Mouse (Mus musculus) limb, embryonic 14.5 days (tissue): ENCODE measurements around the gene Tas2r139. TPM values are rescaled to one million over a fixed set of nuclear protein-coding genes. Genes with fewer than 3 reads are reported as not detected.
"Not testable (repeated sequence)": the region's sequence is repeated elsewhere in the genome, so short reads cannot be mapped to it uniquely, and the experiment has no call there.

Source experiments
- ATAC-seq: fragments of 200-750 bp; cut with Nextera tagmentation; 2 replicates; pipeline ENCODE4 v1.8.0; 2017; ENCODE audit warnings: low read depth, moderate number of reproducible peaks, moderate TSS enrichment; ENCODE audit not compliant: low FRiP score
- DNase-seq: peaks from one replicate; pipeline ENCODE4 v3.0.0-alpha.2; 2015; ENCODE audit warnings: low spot score
- H3K27ac ChIP-seq: fragments of 300-500 bp; sonication (generic); replicated peaks from 2 replicates; pipeline ENCODE4 v1.5.1; 2014; ENCODE audit warnings: low read depth, mild to moderate bottlenecking, low read length, moderate library complexity, mixed read lengths
- H3K27me3 ChIP-seq: fragments of 300-500 bp; sonication (generic); 2 replicates; pipeline ENCODE4 v1.6.1; 2014; ENCODE audit warnings: low read length, mixed read lengths; ENCODE audit not compliant: control insufficient read depth, insufficient read depth
- H3K36me3 ChIP-seq: fragments of 300-500 bp; sonication (generic); 2 replicates; pipeline ENCODE4 v1.6.1; 2014; ENCODE audit warnings: mild to moderate bottlenecking, low read length, moderate library complexity, mixed read lengths; ENCODE audit not compliant: control insufficient read depth, insufficient read depth
- H3K4me1 ChIP-seq: fragments of 300-500 bp; sonication (generic); 2 replicates; pipeline ENCODE4 v1.6.1; 2014; ENCODE audit warnings: antibody characterized with exemption, low read length, mixed read lengths; ENCODE audit not compliant: control insufficient read depth, insufficient read depth
- H3K4me2 ChIP-seq: fragments of 300-500 bp; sonication (generic); replicated peaks from 2 replicates; pipeline ENCODE4 v1.6.1; 2014; ENCODE audit warnings: low read depth, mild to moderate bottlenecking, low read length, moderate library complexity; ENCODE audit not compliant: severe bottlenecking
- H3K4me3 ChIP-seq: fragments of 300-500 bp; sonication (generic); replicated peaks from 2 replicates; pipeline ENCODE4 v1.5.1; 2014; ENCODE audit warnings: low read length
- H3K9ac ChIP-seq: fragments of 300-500 bp; sonication (generic); 2 replicates; pipeline ENCODE4 v1.6.1; 2014; ENCODE audit warnings: mild to moderate bottlenecking, low read depth, low read length, moderate library complexity; ENCODE audit not compliant: severe bottlenecking
- H3K9me3 ChIP-seq: fragments of 300-500 bp; sonication (generic); 2 replicates; pipeline ENCODE4 v1.6.1; 2016; ENCODE audit warnings: low read length; ENCODE audit not compliant: control insufficient read depth
- POLR2A ChIP-seq: fragments of 200-500 bp; IDR thresholded peaks from 2 replicates; pipeline ENCODE4 v1.8.0; 2012; ENCODE audit warnings: inconsistent platforms, mild to moderate bottlenecking, moderate library complexity, borderline replicate concordance; ENCODE audit not compliant: insufficient read depth, insufficient read length; ENCODE audit errors: extremely low read depth
- WGBS: fragments of 180-500 bp; shearing (Covaris S2); extraction: QIAGEN DNeasy Blood & Tissue Kit; methylation state at CpG from one replicate; pipeline ENCODE4 v1.1.7; 2014; 5-methylcytosine and 5-hydroxymethylcytosine counted together
- polyA plus RNA-seq, 2 experiments: library from polyadenylated mRNA; depleted of rRNA in 1 of 2; stranded (reverse) in 1 of 2; unstranded in 1 of 2; fragments of >200 nt; fragmentation: Nextera tagmentation in 1 of 2; extraction: Ambion mirVana in 1 of 2; gene quantifications; 2 replicates each; pipeline versions ENCODE4 v1.2.1 to v1.2.3; 2012 to 2014

Gene Tas2r139
- polyA plus RNA-seq (2012; rRNA removed) (not detected in 2 replicates), polyA plus RNA-seq (2014; fragmentation: Nextera tagmentation; extraction: Ambion mirVana) (not detected in 2 replicates)

GRCm38 (mm10) chr6:42140636-42141035 is at the start of gene Tas2r139:
Tas2r139 (plus strand) TSS chr6:42140936.
- no peak within 1 kb of the TSS for H3K4me3 ChIP-seq

DNA sequence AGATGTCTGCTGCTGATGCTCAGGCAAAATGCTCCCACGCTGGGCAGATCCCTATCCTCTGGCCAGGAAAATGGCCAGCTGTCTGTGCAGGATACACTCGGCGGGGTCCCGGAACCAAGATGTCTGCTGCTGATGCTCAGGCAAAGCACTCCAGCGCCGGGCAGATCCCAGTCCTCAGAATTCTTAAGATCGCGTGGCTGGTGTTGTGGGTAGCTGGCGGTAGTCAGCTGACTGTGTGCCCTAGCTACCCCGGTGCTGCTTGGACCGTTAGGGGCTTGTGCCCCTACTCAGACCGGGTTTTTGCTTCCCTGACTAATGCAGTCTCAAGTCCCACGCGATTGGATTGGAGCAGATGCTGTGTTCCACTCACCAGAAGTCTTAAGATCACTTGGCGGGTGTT is 10.4 kb downstream of the Tas2r139 start:
- H3K36me3 ChIP-seq, H3K9ac ChIP-seq, DNase-seq, H3K4me3 ChIP-seq, H3K9me3 ChIP-seq, H3K4me1 ChIP-seq, H3K27ac ChIP-seq, H3K27me3 ChIP-seq, ATAC-seq, H3K4me2 ChIP-seq: not testable (repeated sequence)
- 67% methylated on average over 12 of the region's 15 CpGs for WGBS

More at GRCm38 (mm10) chr6:42140636-42141035, at the start of gene Tas2r139:
- no peak for ATAC-seq
- no peaks in the 10 kb centered on the region for H3K27me3 ChIP-seq
- H3K4me1 ChIP-seq, result no peaks in the 10 kb centered on the region
- no peak for TF ChIP-seq POLR2A
- no peaks in the 10 kb centered on the region for H3K36me3 ChIP-seq
- no peaks in the 10 kb centered on the region for H3K9me3 ChIP-seq
- WGBS, result 75% methylated on average over 3 of the region's 3 CpGs
- no peak within 1 kb of the TSS for H3K4me2 ChIP-seq
- no peak within 1 kb of the TSS for H3K27ac ChIP-seq
- no peak for DNase-seq
- H3K9ac ChIP-seq, result no peak within 1 kb of the TSS

DNA sequence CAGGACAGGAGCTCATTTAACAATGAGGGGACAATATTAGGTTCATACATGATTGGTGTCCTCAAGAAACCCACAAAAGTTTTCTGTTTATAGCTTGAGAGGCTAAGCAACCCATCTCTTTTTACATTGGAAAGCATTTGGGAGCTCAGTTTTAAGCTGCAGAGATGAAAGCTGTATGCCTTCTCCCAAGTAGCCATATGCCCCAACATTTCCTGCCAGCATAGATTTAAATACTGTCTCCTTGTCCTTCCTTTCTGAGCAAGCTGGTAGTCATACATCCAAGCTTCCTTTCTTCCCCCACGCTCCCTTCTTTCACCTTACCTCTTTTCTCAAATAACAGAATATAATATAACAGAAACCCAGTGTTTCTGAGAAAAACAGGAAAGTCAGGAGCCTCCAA is 41.7 kb downstream of the Tas2r139 start:
- no peak for DNase-seq
- Histone ChIP-seq H3K36me3 (no peaks in the 10 kb centered on the region), H3K4me3 (no peak overlapping the region), H3K27ac (no peak overlapping the region), H3K4me2 (no peak overlapping the region), H3K9ac (no peak overlapping the region), H3K9me3 (no peaks in the 10 kb centered on the region), H3K4me1 (no peaks in the 10 kb centered on the region), H3K27me3 (no peaks in the 10 kb centered on the region)
- ATAC-seq, result no peak
- TF ChIP-seq POLR2A, result no peak
- 61% methylated on average over 1 of the region's 1 CpGs for WGBS

GRCm38 (mm10) chr6:42186230-42186629 is 45.5 kb downstream of the Tas2r139 start:
- H3K4me1 ChIP-seq, result no peaks in the 10 kb centered on the region
- DNase-seq, result no peak
- no peak for TF ChIP-seq POLR2A
- no peak overlapping the region for H3K4me3 ChIP-seq
- no peaks in the 10 kb centered on the region for H3K9me3 ChIP-seq
- ATAC-seq, result no peak
- no peak overlapping the region for H3K27ac ChIP-seq
- H3K4me2 ChIP-seq, result no peak overlapping the region
- no peaks in the 10 kb centered on the region for H3K27me3 ChIP-seq
- no peaks in the 10 kb centered on the region for H3K36me3 ChIP-seq
- 51% methylated on average over 3 of the region's 3 CpGs for WGBS
- H3K9ac ChIP-seq, result no peak overlapping the region

Other genes starting within 250 kb of the Tas2r139 start
- gene Sval1, start 189.3 kb upstream of the Tas2r139 start, polyA plus RNA-seq (2012; rRNA removed), result not detected in 2 replicates
- gene Sval1, start 189.3 kb upstream of the Tas2r139 start, polyA plus RNA-seq (2014; fragmentation: Nextera tagmentation; extraction: Ambion mirVana), result not detected in 2 replicates
- gene Sval3, start 172.8 kb upstream of the Tas2r139 start, polyA plus RNA-seq (2012; rRNA removed), result not detected in 2 replicates
- not detected in 2 replicates for gene Sval3, start 172.8 kb upstream of the Tas2r139 start, polyA plus RNA-seq (2014; fragmentation: Nextera tagmentation; extraction: Ambion mirVana)
- not detected in 2 replicates for gene Sva, start 102.5 kb upstream of the Tas2r139 start, polyA plus RNA-seq (2012; rRNA removed)
- gene Sva, start 102.5 kb upstream of the Tas2r139 start, polyA plus RNA-seq (2014; fragmentation: Nextera tagmentation; extraction: Ambion mirVana), result not detected in 2 replicates
- gene Tas2r144, start 74.4 kb downstream of the Tas2r139 start, polyA plus RNA-seq (2012; rRNA removed), result not detected in 2 replicates
- not detected in 2 replicates for gene Tas2r144, start 74.4 kb downstream of the Tas2r139 start, polyA plus RNA-seq (2014; fragmentation: Nextera tagmentation; extraction: Ambion mirVana)
- gene Gstk1, start 105.0 kb downstream of the Tas2r139 start, polyA plus RNA-seq (2012; rRNA removed), result 12.2 and 16.7 TPM in 2 replicates
- 17.9 and 18.6 TPM in 2 replicates for gene Gstk1, start 105.0 kb downstream of the Tas2r139 start, polyA plus RNA-seq (2014; fragmentation: Nextera tagmentation; extraction: Ambion mirVana)
- 1.2 and 1.3 TPM in 2 replicates for gene Tmem139, start 121.0 kb downstream of the Tas2r139 start, polyA plus RNA-seq (2012; rRNA removed)
- gene Tmem139, start 121.0 kb downstream of the Tas2r139 start, polyA plus RNA-seq (2014; fragmentation: Nextera tagmentation; extraction: Ambion mirVana), result 1.1 and 1.2 TPM in 2 replicates
- 78.1 and 102 TPM in 2 replicates for gene Casp2, start 124.0 kb downstream of the Tas2r139 start, polyA plus RNA-seq (2012; rRNA removed)
- gene Casp2, start 124.0 kb downstream of the Tas2r139 start, polyA plus RNA-seq (2014; fragmentation: Nextera tagmentation; extraction: Ambion mirVana), result 53.3 and 54.9 TPM in 2 replicates
- gene Clcn1, start 145.7 kb downstream of the Tas2r139 start, polyA plus RNA-seq (2012; rRNA removed), result 1.9 TPM in 2 replicates
- 0.29 and 0.61 TPM in 2 replicates for gene Clcn1, start 145.7 kb downstream of the Tas2r139 start, polyA plus RNA-seq (2014; fragmentation: Nextera tagmentation; extraction: Ambion mirVana)
- gene Fam131b, start 183.7 kb downstream of the Tas2r139 start, polyA plus RNA-seq (2012; rRNA removed), result 2.9 and 3.6 TPM in 2 replicates
- 0.29 and 0.47 TPM in 2 replicates for gene Fam131b, start 183.7 kb downstream of the Tas2r139 start, polyA plus RNA-seq (2014; fragmentation: Nextera tagmentation; extraction: Ambion mirVana)
- gene Zyx, start 208.7 kb downstream of the Tas2r139 start, polyA plus RNA-seq (2012; rRNA removed), result 176 and 232 TPM in 2 replicates
- 152 and 159 TPM in 2 replicates for gene Zyx, start 208.7 kb downstream of the Tas2r139 start, polyA plus RNA-seq (2014; fragmentation: Nextera tagmentation; extraction: Ambion mirVana)
- 17.7 and 18.3 TPM in 2 replicates for gene Epha1, start 232.3 kb downstream of the Tas2r139 start, polyA plus RNA-seq (2012; rRNA removed)
- gene Epha1, start 232.3 kb downstream of the Tas2r139 start, polyA plus RNA-seq (2014; fragmentation: Nextera tagmentation; extraction: Ambion mirVana), result 7.4 and 8.8 TPM in 2 replicates